Mouse (Mus musculus) forebrain, embryonic 16.5 days (tissue): Measurements from ENCODE around the gene Arid1a. TPM values are rescaled to one million over a fixed set of nuclear protein-coding genes. Genes with fewer than 3 reads are reported as not detected.

Experiments
- ATAC-seq: fragments of 200-750 bp; cut with Nextera tagmentation; 2 replicates; pipeline ENCODE4 v1.8.0; 2017; ENCODE audit warnings: mild to moderate bottlenecking, moderate library complexity
- H3K27ac ChIP-seq: fragments of 300-500 bp; sonication (generic); 2 replicates; pipeline ENCODE4 v1.5.1; 2014; ENCODE audit warnings: low read length, control low read depth
- H3K27me3 ChIP-seq: fragments of 300-500 bp; sonication (generic); replicated peaks from 2 replicates; pipeline ENCODE4 v1.6.1; 2014; ENCODE audit warnings: low read length; ENCODE audit not compliant: control insufficient read depth, insufficient read depth
- H3K36me3 ChIP-seq: fragments of 300-500 bp; sonication (generic); 2 replicates; pipeline ENCODE4 v1.6.1; 2014; ENCODE audit not compliant: control insufficient read depth, insufficient read depth
- H3K4me1 ChIP-seq: fragments of 300-500 bp; sonication (generic); replicated peaks from 2 replicates; pipeline ENCODE4 v1.6.1; 2014; ENCODE audit warnings: low read length; ENCODE audit not compliant: control insufficient read depth, insufficient read depth
- H3K4me2 ChIP-seq: fragments of 300-500 bp; sonication (generic); 2 replicates; pipeline ENCODE4 v1.6.1; 2014; ENCODE audit warnings: mild to moderate bottlenecking, low read length, control low read depth
- H3K4me3 ChIP-seq: fragments of 300-500 bp; sonication (generic); replicated peaks from 2 replicates; pipeline ENCODE4 v1.5.1; 2014; ENCODE audit warnings: mild to moderate bottlenecking, low read length, control low read depth
- H3K9ac ChIP-seq: fragments of 300-500 bp; sonication (generic); replicated peaks from 2 replicates; pipeline ENCODE4 v1.6.1; 2014; ENCODE audit warnings: low read depth, low read length, control low read depth
- H3K9me3 ChIP-seq: fragments of 300-500 bp; sonication (generic); 2 replicates; pipeline ENCODE4 v1.6.1; 2016; ENCODE audit warnings: low read length; ENCODE audit not compliant: control insufficient read depth
- WGBS: fragments of 180-500 bp; shearing (Covaris S2); extraction: QIAGEN DNeasy Blood & Tissue Kit; methylation state at CpG from one replicate; pipeline ENCODE4 v1.1.7; 2014; 5-methylcytosine and 5-hydroxymethylcytosine counted together
- polyA plus RNA-seq: library from polyadenylated mRNA; unstranded; fragments of >200 nt; fragmentation: Nextera tagmentation; extraction: Ambion mirVana; gene quantifications from 2 replicates; pipeline ENCODE4 v1.2.1, GENCODE M21; 2015

Gene Arid1a
- polyA plus RNA-seq, 1 experiment from 2014 or later = 41.4 TPM

GRCm38 (mm10) chr4:133757269-133757835, 783 bp upstream of the Arid1a start:
- peak; percentile 37 for ATAC-seq
- Histone ChIP-seq H3K36me3 (no peaks in the 10 kb centered on the region), H3K4me3 (peak overlapping the region; percentile 59), H3K27me3 (no peaks in the 10 kb centered on the region), H3K4me1 (peaks cover 20% of the 10 kb centered on the region), H3K4me2 (peak overlapping the region; percentile 85), H3K27ac (peak overlapping the region; percentile 98), H3K9ac (peak overlapping the region; percentile 63), H3K9me3 (no peaks in the 10 kb centered on the region)
- under 1% methylated on average over 38 of the region's 38 CpGs for WGBS

DNA sequence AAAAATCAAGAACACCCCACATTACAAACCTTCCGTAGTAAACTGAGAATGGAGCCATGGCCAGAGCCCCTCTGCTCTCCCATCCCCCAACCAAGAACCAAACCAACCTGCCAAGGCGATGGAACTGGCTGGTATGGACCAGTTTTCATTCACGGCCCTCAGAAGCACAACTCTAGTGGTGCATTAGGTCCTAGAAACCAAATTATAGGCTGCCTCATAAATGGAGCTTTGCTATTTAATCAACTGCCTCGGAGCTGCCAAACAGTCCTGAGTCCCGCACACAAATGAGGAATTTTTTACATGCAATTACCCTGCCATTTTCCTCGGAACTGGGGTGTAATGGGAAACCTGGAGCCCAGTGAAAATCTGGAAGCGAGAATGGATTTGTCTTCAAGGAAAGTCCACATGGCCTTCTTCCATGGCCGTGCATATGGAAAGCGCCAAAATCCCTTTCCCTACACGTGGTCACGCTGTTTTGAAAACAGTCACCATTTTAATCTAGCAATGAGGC, 653 bp downstream of the Arid1a start:
- Histone ChIP-seq H3K36me3 (no peaks in the 10 kb centered on the region), H3K4me1 (peaks cover 23% of the 10 kb centered on the region), H3K9me3 (no peaks in the 10 kb centered on the region), H3K9ac (peak overlapping the region; percentile 63), H3K4me3 (peak overlapping the region; percentile 59), H3K27ac (peak overlapping the region; percentile 98), H3K4me2 (peak overlapping the region; percentile 85), H3K27me3 (no peaks in the 10 kb centered on the region)
- 2% methylated on average over 11 of the region's 11 CpGs for WGBS
- no peak for ATAC-seq

DNA sequence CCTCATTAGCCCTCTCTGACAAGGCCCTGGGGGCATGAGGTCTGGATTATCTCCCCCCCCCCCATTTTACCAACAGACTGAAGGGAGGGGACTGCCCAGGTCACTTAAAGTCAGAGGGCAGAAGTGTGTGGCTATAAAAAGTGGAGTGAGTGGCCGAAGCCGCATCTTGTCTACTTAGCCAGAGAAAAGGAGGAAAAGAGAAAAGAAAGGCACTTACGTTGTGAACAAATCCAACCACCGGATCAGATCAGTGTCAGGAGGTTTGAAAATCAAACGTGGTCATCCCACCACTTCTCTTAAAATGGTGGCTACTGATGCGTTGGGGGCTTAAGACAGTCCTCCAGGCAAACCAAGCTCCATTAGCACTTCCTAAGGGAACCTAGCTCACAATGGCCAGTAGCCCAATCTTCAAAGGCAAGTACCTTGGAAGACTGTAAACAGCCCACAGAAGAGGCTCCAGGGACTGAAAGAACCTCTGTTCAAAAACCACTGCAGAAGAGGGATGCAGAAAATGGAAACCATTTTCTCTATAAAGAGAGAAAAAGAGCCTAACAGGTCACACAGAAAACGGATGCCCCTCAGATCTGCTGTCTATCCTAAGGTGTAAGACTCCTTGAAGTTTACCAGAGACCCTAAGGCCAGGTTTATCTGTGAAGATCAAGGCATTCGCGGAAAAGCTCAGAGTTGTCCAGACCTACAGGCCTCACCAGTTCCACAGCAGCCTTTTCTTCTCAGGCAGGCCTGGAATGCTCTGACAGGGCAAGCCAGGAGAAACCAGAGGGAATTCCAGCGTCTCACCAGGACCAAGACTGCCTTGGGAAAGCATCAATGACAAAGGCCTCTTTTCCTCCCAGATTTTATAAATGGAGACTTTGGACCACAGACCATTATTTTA, 1.5 kb downstream of the Arid1a start:
- ATAC-seq = no peak
- Histone ChIP-seq H3K4me2 (peak overlapping the region; percentile 85), H3K27ac (peak overlapping the region; percentile 98), H3K9ac (peak overlapping the region; percentile 100), H3K4me1 (peaks cover 31% of the 10 kb centered on the region), H3K4me3 (peak overlapping the region; percentile 89), H3K9me3 (no peaks in the 10 kb centered on the region), H3K27me3 (no peaks in the 10 kb centered on the region), H3K36me3 (no peaks in the 10 kb centered on the region)
- WGBS = 7% methylated on average over 10 of the region's 10 CpGs

DNA sequence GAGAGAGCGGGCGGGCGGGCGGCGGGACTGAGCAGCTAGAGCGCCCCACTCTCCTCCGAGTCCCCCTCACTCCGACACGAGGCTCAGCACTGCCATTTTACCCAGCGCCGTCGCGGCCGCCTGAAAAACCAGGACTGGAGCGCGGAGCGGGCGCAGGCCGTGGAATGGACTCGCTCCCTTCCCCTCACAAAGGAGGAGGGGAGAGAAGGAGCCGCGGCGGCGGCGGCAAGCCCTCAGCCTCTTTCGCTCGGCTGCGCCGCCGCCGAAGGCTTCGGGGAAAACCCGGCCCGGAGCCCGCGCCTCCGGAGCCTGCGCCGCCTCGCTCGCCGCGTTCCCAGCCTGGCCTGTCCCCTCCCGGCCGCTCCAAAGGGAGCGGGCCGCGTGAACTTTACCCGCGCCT, 2.3 kb downstream of the Arid1a start:
- Histone ChIP-seq H3K9ac (peak overlapping the region; percentile 100), H3K9me3 (no peaks in the 10 kb centered on the region), H3K4me2 (peak overlapping the region; percentile 85), H3K27me3 (no peaks in the 10 kb centered on the region), H3K27ac (peak overlapping the region; percentile 98), H3K36me3 (no peaks in the 10 kb centered on the region), H3K4me1 (peaks cover 40% of the 10 kb centered on the region), H3K4me3 (peak overlapping the region; percentile 89)
- under 1% methylated on average over 44 of the region's 50 CpGs for WGBS
- ATAC-seq = peak; percentile 81

DNA sequence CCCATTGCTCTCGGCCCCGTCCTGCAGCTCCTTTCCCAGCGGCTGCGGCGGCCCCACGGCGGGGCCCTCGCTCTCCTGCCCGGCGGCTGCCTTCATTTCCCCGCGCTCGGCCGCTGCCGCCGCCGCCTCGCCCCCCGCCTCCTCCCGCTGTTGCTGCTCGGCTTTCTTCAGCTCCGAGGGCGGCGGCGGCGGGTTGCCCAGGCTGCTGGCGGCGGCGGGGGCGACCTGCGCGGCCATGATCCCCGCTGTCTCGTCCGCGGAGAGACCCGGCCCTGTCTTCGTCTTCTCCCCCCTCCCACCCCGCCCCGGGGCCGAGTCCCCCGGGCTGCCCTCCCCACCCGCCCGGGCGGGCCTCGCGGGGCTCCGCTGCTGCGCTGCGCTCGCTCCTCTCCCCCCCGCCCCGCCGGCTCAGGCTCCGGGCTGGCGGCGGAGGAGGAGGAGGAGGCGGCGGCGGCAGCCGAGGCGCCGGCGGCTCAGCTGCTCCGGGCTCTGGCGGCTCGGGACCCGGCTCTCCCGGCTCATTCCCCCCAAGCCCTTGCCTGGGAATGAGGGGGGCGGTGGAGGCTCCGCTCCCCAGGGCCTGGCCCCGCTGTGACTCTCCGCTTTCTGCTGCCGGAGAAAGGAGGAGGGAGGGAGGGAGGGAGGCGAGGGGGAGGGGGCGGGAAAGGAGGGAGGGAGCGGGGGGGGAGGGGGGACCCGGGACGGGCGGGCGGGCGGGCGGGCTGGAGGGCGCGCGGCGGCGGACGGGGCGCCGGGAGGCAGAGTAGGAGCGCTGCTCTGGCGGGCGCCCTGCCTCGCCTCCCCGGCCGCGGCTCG, 3.0 kb downstream of the Arid1a start:
- Histone ChIP-seq H3K4me1 (peaks cover 45% of the 10 kb centered on the region), H3K27me3 (no peaks in the 10 kb centered on the region), H3K36me3 (no peaks in the 10 kb centered on the region), H3K27ac (peak overlapping the region; percentile 98), H3K4me3 (peak overlapping the region; percentile 89), H3K9me3 (no peaks in the 10 kb centered on the region), H3K4me2 (peak overlapping the region; percentile 85; the same call in 1 of the 2 replicates), H3K9ac (peak overlapping the region; percentile 100)
- under 1% methylated on average over 47 of the region's 99 CpGs for WGBS
- peak; percentile 44 for ATAC-seq

DNA sequence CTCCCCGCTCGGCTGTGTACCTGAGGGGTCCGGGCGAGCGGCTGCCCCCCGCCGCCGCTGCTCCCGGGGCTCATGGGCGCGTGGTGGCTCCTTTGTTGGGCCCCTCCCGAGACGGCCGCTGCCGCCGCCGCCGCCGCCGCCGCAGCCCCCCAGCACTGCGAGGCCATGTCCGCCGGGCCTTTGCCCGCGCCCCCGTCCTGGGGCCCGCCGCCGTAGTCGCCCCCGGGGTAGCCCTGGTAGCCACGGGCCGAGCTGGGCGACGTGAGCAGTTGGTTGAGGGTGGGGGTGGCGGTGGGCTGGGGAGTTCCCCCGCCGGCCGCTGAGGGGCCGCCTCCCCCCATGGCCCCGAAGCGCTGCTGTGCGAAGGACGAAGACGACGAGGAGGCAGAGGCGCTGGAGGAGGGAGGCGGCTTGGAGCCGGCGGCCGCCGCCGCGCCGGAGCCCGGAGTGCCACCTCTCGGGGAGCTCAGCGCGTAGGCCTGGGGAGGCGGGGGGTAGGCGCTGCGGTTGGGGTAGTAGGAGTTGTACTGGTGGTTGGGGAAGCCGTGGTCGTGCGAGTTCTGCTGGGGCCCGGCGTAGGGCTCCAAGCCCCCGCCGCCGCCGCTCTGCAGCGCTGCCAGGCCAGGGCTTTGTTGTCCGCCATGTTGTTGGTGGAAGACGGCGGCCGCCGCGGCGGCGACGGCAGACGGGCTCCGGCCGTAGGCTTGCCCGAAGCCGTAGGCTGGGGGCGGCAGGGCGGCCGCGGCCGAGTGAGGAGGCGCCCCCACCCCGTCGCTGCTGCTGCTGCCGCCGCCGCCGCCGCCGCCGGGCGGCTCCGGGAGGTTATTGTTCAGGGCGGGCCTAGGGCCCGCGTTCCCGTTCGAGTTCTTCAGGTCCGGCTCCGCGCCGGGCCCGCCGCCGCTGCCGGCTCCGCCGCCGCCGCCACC, 3.9 kb downstream of the Arid1a start:
- H3K4me2 ChIP-seq = peak overlapping the region; percentile 97
- H3K36me3 ChIP-seq = no peaks in the 10 kb centered on the region
- peak overlapping the region; percentile 98 for H3K27ac ChIP-seq
- H3K4me3 ChIP-seq = peak overlapping the region; percentile 89
- no peaks in the 10 kb centered on the region for H3K9me3 ChIP-seq
- peak overlapping the region; percentile 100 for H3K9ac ChIP-seq
- WGBS = under 1% methylated on average over 96 of the region's 121 CpGs
- no peaks in the 10 kb centered on the region for H3K27me3 ChIP-seq
- peaks cover 51% of the 10 kb centered on the region for H3K4me1 ChIP-seq
- ATAC-seq = no peak

DNA sequence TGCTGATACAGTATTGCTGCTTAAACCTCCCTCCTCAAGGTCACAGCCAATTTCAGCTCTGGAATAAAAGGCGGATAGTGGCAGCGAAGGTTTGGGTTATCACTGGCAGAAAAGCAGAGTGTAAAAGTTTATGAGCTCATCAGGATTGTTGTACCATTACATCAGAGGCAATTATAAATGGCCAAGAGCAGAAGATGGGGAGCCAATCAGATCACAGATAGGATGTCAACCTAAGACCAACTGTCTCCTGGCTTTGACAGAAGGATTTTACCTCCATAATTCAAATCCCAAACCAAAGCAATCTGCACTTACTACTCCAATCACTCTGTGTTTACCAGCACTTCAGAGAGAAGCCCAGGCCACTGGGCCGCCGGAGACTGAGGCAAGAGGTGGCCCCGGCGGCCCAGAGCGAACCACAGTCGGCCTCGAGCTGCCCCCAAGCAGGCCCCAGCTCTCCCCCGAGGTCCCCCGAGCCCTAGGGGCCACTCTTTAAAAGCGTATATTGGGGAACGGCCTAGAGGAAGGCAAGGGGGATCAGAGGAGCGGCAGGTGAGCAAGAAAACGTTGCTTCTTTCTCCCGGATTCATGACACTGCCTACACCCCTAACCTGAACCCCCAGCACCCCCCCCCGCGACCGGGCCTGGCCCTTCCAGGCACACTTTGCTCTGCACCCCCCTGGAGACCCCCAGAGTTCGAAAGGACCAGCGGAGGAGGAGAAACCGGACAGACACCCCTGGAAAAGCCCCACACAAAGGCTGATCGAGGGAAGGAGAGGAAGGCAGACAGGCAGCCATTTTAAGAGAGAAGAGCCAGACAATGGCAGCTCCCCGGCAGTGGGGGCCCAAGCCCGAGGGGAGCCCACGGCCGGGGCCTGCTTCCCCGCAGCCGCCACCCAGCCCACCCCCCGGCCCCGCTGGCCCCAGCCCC, 4.8 kb downstream of the Arid1a start:
- H3K4me1 ChIP-seq = peaks cover 55% of the 10 kb centered on the region
- ATAC-seq = no peak
- H3K36me3 ChIP-seq = no peaks in the 10 kb centered on the region
- H3K27me3 ChIP-seq = no peaks in the 10 kb centered on the region
- H3K27ac ChIP-seq = peak overlapping the region; percentile 98
- H3K4me3 ChIP-seq = peak overlapping the region; percentile 89
- peak overlapping the region; percentile 97 for H3K4me2 ChIP-seq
- WGBS = 1% methylated on average over 25 of the region's 31 CpGs
- peak overlapping the region; percentile 100 for H3K9ac ChIP-seq
- H3K9me3 ChIP-seq = no peaks in the 10 kb centered on the region
